Mouse (Mus musculus): Measurements from ENCODE around the gene Runx2. TPM values are rescaled to one million over a fixed set of nuclear protein-coding genes. Genes with fewer than 3 reads are reported as not detected.

Runx2 gene
- polyA plus RNA-seq, 1 experiment from 2014 or later = 3.0 TPM

DNA sequence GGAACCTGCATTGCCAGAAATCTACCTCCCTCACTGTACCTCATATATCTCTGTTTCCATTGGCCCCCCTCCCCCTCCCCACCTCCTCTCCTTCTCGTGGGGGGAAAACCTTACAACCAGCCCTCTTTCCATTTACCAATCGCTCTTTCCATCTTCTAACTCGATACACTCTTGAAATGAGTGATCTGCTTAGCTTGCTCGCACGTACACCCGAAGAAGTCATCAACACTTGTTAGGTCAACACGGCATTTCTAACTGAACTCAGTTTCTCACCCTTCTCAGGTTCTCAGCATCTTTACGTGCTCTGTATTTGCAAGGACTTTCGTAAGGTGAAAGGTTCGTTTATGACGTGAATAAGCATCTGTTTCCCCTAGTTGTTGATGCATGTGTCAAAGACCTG, 48.3 kb downstream of the Runx2 start:
- Histone ChIP-seq H3K9me3 (no peaks in the 10 kb centered on the region), H3K4me2 (no peak overlapping the region), H3K36me3 (replicated peaks) (no peaks in the 10 kb centered on the region), H3K4me1 (no peaks in the 10 kb centered on the region), H3K27me3 (no peaks in the 10 kb centered on the region), H3K4me3 (replicated peaks) (no peak overlapping the region), H3K27ac (no peak overlapping the region), H3K9ac (no peak overlapping the region)
- no peak for ATAC-seq (ENCODE audit: low FRiP score)
- 84% methylated on average over 11 of the region's 11 CpGs for WGBS

DNA sequence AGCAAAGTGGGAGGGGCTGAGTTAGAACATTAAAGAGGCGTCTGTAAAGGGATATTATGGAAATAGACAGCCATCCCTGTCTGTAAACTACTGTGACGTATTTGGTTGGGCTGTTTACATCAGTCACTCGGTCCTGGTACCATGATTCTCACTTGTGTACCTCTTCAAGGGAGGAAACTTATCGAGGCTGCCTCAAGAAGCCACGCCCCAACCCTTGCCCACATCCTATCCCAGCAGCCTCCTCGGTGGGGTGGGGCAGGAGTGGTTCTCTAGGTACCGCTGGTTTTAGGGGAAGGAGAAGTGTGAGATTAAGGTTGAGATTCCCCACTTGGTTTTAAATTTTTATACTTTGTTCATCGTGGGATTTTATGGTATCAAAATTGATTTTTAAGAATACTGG, 69.2 kb downstream of the Runx2 start:
- Histone ChIP-seq H3K4me1 (no peaks in the 10 kb centered on the region), H3K27ac (no peak overlapping the region), H3K9me3 (no peaks in the 10 kb centered on the region), H3K4me3 (replicated peaks) (no peak overlapping the region), H3K36me3 (replicated peaks) (no peaks in the 10 kb centered on the region), H3K9ac (no peak overlapping the region), H3K4me2 (no peak overlapping the region), H3K27me3 (peaks cover 11% of the 10 kb centered on the region)
- no peak for ATAC-seq (ENCODE audit: low FRiP score)
- 91% methylated on average over 8 of the region's 8 CpGs for WGBS

DNA sequence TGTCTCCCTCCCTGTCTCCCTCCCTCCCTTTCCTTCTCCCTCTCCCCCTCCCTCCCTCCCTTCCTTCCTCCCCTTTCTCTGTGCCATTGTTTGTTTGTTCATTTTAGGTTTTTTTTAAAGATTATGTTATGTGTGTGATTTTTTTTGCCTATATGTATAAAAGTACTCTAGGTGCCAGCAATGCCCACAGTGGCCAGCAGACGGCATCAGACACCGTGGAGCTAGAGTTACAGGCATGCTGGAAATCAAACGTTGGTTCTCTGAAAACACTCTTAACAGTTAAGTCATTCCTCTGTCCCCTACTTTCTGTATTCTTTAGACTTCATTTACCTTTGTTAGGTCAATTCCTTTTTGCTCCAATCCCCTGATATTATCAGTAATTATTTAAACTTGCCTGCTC, 70.8 kb downstream of the Runx2 start:
- Histone ChIP-seq H3K9ac (no peak overlapping the region), H3K36me3 (replicated peaks) (no peaks in the 10 kb centered on the region), H3K4me3 (replicated peaks) (no peak overlapping the region), H3K4me1 (no peaks in the 10 kb centered on the region), H3K9me3 (no peaks in the 10 kb centered on the region), H3K27me3 (peaks cover 25% of the 10 kb centered on the region), H3K4me2 (no peak overlapping the region), H3K27ac (no peak overlapping the region)
- 56% methylated on average over 3 of the region's 3 CpGs for WGBS
- no peak for ATAC-seq (ENCODE audit: low FRiP score)

GRCm38 (mm10) chr17:44742246-44742645, 72.4 kb downstream of the Runx2 start:
- H3K4me3 ChIP-seq (replicated peaks) = no peak overlapping the region
- no peaks in the 10 kb centered on the region for H3K36me3 ChIP-seq (replicated peaks)
- 86% methylated on average over 9 of the region's 9 CpGs for WGBS
- H3K9me3 ChIP-seq = no peaks in the 10 kb centered on the region
- no peak for ATAC-seq (ENCODE audit: low FRiP score)
- H3K27ac ChIP-seq = no peak overlapping the region
- no peak overlapping the region for H3K4me2 ChIP-seq
- H3K4me1 ChIP-seq = peaks cover 11% of the 10 kb centered on the region; the same call in 1 of the 2 replicates
- H3K27me3 ChIP-seq = peaks cover 41% of the 10 kb centered on the region
- H3K9ac ChIP-seq = no peak overlapping the region

DNA sequence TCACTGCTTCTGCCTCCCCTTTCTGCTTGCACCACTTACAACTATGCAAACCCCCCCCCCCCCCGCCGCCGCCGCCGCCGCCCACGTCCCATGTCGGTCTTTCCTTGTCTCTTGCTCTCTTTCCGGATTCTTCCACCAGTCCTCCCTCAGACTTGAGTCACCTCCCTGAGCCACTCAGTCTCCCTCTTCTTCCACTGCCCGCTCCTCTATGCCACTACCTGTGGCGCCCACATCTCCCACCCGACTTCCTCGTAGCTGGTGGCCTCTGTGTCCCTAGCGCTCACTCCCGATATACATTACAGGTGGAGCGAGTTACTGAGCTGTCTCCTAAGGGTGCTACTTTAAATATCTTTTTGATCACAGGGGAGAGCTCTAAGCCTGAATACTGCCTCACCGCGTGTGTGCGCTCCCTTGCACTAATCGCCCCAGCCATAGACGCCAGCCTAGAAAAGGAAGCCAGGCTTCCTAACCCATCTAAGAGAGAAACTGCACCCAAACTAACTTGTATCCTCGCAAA, 76.4 kb downstream of the Runx2 start:
- 2% methylated on average over 15 of the region's 22 CpGs for WGBS
- H3K4me2 ChIP-seq = peak overlapping the region; percentile 34
- no peaks in the 10 kb centered on the region for H3K36me3 ChIP-seq (replicated peaks)
- ATAC-seq (ENCODE audit: low FRiP score) = no peak
- H3K9me3 ChIP-seq = no peaks in the 10 kb centered on the region
- peaks cover 35% of the 10 kb centered on the region for H3K4me1 ChIP-seq
- H3K9ac ChIP-seq = no peak overlapping the region
- H3K4me3 ChIP-seq (replicated peaks) = peak overlapping the region; percentile 18; the same call in 1 of the 2 replicates
- H3K27ac ChIP-seq = no peak overlapping the region
- peaks cover 76% of the 10 kb centered on the region for H3K27me3 ChIP-seq

GRCm38 (mm10) chr17:44737275-44738120, 77.1 kb downstream of the Runx2 start:
- Histone ChIP-seq H3K9ac (no peak overlapping the region), H3K4me1 (peaks cover 35% of the 10 kb centered on the region), H3K27ac (no peak overlapping the region), H3K4me3 (replicated peaks) (peak overlapping the region; percentile 18), H3K9me3 (no peaks in the 10 kb centered on the region), H3K4me2 (peak overlapping the region; percentile 34), H3K27me3 (peaks cover 76% of the 10 kb centered on the region), H3K36me3 (replicated peaks) (no peaks in the 10 kb centered on the region)
- under 1% methylated on average over 33 of the region's 33 CpGs for WGBS
- no peak for ATAC-seq (ENCODE audit: low FRiP score)

DNA sequence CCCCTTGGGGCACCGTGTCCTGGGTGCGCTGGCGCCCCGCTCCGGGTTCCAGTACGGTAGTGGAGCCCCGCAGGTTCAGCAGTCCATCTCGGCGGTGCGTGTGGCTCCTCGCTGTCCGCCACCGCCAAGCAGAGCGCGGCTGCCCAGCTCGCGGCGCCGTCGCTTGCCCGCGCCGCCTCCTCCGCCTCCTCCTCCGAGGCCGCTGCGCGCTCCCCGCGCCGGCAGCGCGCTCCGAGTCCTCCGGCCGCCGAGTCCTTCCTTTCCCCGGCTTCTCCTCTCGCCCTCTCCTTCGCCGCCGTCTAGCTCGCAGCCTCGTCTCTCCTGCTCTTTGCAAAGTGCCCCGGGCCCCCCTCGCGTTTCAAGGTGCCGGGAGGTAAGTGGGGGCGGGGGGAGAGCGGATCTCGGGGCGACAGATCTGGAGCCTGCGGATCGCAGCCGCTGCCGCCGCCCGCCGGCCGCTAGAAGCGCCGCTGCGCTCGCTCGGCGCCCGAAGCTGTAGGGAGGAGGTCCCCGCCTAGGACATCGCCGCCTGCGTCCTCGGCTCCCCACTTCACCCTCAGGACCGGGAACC, 78.5 kb downstream of the Runx2 start:
- 0 out of 2 replicates have a peak overlapping the region, but pooled peaks have one; percentile 19 for H3K27ac ChIP-seq
- H3K9me3 ChIP-seq = no peaks in the 10 kb centered on the region
- peaks cover 35% of the 10 kb centered on the region for H3K4me1 ChIP-seq
- peak overlapping the region; percentile 65 for H3K9ac ChIP-seq
- under 1% methylated on average over 72 of the region's 73 CpGs for WGBS
- peak overlapping the region; percentile 61 for H3K4me3 ChIP-seq (replicated peaks)
- H3K4me2 ChIP-seq = peak overlapping the region; percentile 90
- peaks cover 79% of the 10 kb centered on the region for H3K27me3 ChIP-seq
- peak; percentile 85 for ATAC-seq (ENCODE audit: low FRiP score)
- H3K36me3 ChIP-seq (replicated peaks) = no peaks in the 10 kb centered on the region

DNA sequence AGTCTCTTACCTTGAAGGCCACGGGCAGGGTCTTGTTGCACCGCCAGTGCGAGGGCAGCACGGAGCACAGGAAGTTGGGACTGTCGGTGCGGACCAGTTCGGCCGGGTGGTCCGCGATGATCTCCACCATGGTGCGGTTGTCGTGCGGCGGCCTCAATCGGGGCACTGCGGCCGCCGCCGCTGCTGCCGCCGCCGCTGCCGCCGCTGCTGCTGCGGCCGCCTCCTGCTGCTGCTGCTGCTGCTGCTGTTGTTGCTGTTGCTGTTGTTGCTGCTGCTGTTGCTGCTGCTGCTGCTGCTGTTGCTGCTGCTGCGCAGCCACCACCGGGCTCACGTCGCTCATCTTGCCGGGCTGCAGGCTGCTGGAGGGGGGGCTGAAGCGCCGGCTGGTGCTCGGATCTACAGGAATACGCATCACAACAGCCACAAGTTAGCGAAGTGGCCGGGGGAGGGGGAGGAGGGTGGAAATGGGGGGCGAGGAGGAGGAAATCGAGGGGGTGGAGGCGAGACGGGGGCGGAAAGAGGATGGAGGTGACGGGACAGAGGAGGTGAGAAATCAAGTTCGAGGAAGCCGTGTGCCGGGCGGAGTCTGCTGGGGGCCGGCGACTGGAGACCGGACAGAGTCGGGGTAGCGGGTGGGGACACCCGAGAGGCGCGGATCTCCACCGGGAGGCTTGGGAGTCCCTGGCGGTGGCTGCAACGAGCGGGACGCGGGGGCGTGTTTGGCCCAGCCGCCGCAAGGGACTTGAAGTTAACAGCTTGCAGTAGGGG, 79.2 kb downstream of the Runx2 start:
- peaks cover 74% of the 10 kb centered on the region for H3K27me3 ChIP-seq
- H3K36me3 ChIP-seq (replicated peaks) = no peaks in the 10 kb centered on the region
- peak overlapping the region; percentile 65 for H3K9ac ChIP-seq
- peak; percentile 37 for ATAC-seq (ENCODE audit: low FRiP score)
- under 1% methylated on average over 63 of the region's 64 CpGs for WGBS
- no peaks in the 10 kb centered on the region for H3K9me3 ChIP-seq
- H3K4me1 ChIP-seq = peaks cover 35% of the 10 kb centered on the region
- peak overlapping the region; percentile 90 for H3K4me2 ChIP-seq
- H3K27ac ChIP-seq = 0 out of 2 replicates have a peak overlapping the region, but pooled peaks have one; percentile 19
- H3K4me3 ChIP-seq (replicated peaks) = peak overlapping the region; percentile 61

DNA sequence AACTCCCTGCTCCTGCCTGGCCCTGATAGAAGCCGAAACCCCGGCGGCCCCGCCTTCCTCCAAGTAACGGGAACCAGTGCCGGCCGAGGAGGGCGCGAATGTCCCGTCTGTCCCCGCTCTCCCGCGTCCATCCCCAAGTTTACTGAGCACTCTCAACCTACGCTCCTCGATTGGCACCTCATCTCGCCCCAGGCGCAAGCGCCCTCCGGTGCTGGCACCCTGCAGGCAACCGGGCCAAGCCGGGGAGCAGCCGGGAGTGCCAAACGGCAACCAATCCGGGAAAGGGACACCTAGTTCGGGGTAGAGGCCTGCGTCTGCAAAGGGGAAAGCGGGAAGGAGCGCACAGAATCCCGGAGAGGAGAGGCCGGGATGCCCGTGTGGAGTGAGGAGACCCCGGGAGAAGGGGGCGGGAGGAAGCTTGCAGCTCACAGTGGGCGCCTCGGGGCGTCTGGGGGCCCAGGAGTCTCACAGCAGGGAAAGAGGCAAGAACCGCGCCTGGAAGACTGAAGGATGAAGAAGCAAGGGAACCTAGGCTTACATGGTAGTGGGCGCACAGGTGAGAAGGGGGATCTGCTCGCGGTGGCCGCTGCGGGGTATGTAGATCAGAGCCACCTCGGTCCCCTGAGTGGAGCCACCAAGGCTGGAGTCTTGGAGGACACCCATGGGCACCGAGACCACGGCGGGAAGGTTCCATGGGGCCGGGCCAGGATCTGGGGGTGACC, 79.9 kb downstream of the Runx2 start:
- Histone ChIP-seq H3K9ac (peak overlapping the region; percentile 65), H3K4me2 (peak overlapping the region; percentile 90), H3K9me3 (no peaks in the 10 kb centered on the region), H3K36me3 (replicated peaks) (no peaks in the 10 kb centered on the region), H3K27me3 (peaks cover 69% of the 10 kb centered on the region), H3K4me3 (replicated peaks) (peak overlapping the region; percentile 61), H3K4me1 (peaks cover 35% of the 10 kb centered on the region), H3K27ac (no peak overlapping the region)
- WGBS = under 1% methylated on average over 48 of the region's 48 CpGs
- ATAC-seq (ENCODE audit: low FRiP score) = peak; percentile 47

GRCm38 (mm10) chr17:44733544-44734310, 80.9 kb downstream of the Runx2 start:
- Histone ChIP-seq H3K36me3 (replicated peaks) (no peaks in the 10 kb centered on the region), H3K9ac (0 out of 2 replicates have a peak overlapping the region, but pooled peaks have one; percentile 65), H3K27me3 (peaks cover 60% of the 10 kb centered on the region), H3K4me3 (replicated peaks) (peak overlapping the region; percentile 61), H3K4me1 (peaks cover 35% of the 10 kb centered on the region), H3K9me3 (no peaks in the 10 kb centered on the region), H3K4me2 (peak overlapping the region; percentile 90), H3K27ac (no peak overlapping the region)
- WGBS = 1% methylated on average over 23 of the region's 23 CpGs
- no peak for ATAC-seq (ENCODE audit: low FRiP score)

DNA sequence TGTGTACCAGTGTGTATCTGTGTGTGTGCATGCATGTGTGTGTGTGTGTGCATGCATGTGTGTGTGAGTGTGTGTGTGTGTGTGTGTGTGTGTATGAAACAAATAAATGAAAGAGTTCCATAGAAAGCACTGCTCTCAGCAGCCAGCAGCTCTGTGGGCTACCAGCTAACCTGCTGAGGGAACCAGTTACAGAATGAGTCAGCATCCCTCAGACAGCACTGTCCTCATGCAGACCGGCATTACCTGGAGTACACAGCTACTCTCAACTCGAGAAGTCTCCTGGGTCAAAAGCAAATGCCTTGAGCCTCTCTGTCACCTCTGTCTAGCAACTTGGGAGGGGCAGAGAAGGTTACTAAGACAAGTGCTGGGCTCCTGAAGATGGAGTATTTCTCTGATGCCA, 86.1 kb downstream of the Runx2 start:
- no peak overlapping the region for H3K9ac ChIP-seq
- peaks cover 21% of the 10 kb centered on the region for H3K27me3 ChIP-seq
- no peaks in the 10 kb centered on the region for H3K36me3 ChIP-seq (replicated peaks)

More for the DNA sequence above, 86.1 kb downstream of the Runx2 start:
- 47% methylated on average over 2 of the region's 2 CpGs for WGBS
- no peaks in the 10 kb centered on the region for H3K4me1 ChIP-seq
- H3K4me2 ChIP-seq = no peak overlapping the region
- no peak overlapping the region for H3K4me3 ChIP-seq (replicated peaks)
- no peaks in the 10 kb centered on the region for H3K9me3 ChIP-seq
- no peak for ATAC-seq (ENCODE audit: low FRiP score)
- H3K27ac ChIP-seq = no peak overlapping the region
